Mouse (Mus musculus) megakaryocyte, adult 5-6 weeks (primary cell): Measurements from ENCODE around the gene Sox5. TPM values are rescaled to one million over a fixed set of nuclear protein-coding genes. Genes with fewer than 3 reads are reported as not detected.

ENCODE experiments used
- ATAC-seq: 2 replicates; pipeline ENCODE4 v1.8.0; 2016; ENCODE audit warnings: mild to moderate bottlenecking, inconsistent platforms; ENCODE audit not compliant: poor library complexity, severe bottlenecking
- total RNA-seq, 2 experiments: library from RNA; stranded (forward) in 1 of 2; stranded (reverse) in 1 of 2; fragments of 153-499, 151-499 nt in 1 of 2; fragments of 221-1000, 200-1000 nt in 1 of 2; gene quantifications; 2 replicates each; pipeline versions ENCODE4 v1.2.3 to v1.2.4; 2015 to 2017

Sox5 gene
- total RNA-seq, 2 experiments from 2014 or later: 0.07 TPM; not detected in 1

DNA sequence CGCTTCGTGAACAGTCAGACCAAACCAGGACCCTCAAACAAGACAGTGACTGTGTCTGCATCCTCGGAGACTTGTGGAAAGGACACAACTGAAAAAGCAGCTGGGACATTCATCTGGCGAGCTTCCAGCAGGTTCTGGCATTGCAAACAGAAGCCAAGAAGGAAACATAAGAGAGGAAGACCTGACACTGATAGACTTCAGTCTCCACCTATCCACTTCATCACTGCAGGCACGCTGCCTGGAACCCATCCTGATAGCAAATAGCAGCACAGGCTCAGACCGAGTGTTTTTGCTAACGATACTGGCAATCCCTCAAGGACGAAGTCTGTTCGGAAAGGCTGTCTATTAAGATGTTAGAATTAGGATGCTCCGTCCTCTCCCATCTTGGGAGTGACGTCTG lies 438.4 kb downstream of the Sox5 start:
- no peak for ATAC-seq

DNA sequence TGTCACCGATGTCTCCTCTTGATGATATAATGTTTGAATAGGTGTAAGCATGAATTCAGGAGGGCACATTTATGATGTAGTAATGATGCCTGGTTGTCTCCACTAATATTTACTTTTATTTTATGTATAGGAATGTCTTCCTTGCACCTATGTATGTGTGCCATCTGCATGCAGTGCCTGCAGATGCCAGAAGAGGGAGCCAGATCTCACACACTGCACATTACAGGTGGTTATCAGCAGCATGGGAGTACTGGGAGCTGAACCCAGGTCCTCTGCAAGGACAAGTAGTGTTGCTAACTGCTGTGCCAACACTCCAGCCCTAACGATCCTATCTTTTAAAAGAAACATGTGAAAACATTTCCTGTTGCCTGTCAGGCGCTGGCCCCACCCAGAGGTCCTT lies 442.2 kb downstream of the Sox5 start:
- no peak for ATAC-seq

DNA sequence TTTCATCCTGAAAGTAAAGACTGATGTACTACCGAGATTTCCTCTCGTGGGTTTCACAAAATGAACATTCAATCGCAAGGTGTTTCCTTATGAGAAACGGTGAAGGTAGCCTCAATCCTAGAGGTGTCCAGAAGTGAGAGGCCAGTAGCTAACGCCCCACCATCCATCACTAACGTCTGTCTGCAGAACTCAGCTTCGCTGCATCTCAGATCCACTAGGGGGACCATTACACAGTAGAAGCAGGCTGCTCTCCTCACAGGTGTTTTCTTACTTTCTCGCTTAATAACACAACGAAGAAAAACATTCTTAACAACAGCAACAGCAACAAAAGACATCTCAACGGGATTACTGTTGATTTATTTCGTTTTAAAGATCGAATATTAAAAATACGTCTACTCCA lies 442.8 kb downstream of the Sox5 start:
- no peak for ATAC-seq

DNA sequence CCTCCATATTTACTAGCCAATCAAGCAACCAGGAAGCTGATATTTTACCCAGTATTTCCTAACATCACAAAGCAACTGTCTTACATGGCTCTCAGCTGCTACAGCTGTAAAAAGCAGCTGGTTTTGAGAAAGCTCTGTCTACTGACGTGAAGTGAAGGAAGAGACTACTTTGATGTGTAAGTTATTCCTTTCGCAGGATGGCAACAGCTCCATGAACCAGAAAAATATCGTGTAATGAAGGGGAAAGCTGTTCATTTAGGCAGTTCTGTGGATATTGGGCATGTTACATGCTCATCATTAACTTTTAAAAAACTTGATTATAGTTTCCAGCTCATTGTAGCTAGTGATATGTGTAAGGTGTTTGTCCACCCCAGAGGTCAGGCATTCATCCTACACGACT lies 443.6 kb downstream of the Sox5 start:
- no peak for ATAC-seq

DNA sequence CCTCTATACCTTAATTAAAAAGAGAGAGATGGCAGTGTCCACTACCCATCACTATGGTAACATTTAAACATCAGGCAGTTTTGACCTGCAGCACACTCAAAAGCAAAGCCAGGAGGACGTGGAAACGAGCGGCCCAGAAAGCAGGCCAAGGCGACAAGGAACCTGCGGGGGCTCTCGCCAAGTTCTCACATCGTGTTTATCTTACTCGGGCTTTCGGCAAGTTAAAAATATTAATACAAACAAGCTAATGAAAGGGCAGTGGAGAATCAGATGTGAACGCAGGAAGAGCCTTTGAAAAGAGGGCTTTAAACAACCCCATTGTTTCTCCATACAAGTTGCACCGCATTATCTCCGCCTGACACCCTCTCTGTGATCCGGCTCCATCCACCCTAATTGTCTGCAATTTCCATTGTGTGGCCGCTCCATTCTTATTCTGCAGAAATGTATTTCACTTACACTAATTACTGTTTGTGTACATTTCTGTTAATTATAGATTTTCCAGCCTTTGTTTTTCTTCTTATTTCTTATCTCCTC lies 444.3 kb downstream of the Sox5 start:
- no peak for ATAC-seq

DNA sequence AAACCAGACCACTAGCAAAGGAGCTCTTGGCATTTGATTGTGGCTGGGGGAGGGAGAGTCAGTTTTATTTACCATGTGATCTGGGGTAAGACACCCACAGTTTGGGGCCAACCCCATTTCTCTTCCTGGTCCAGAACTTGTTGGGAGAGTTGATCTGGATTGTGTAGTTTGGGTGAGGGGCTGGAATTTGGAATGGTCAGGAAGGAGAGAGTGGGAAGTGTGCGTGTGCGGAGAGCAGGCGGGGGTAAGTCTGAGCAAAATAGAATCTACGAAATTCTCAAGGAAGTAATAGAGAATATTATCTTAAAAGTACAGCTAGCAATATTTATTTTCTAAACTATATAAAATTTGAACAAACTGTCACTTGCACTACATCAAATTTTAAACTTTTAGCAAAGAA lies 445.0 kb downstream of the Sox5 start:
- ATAC-seq: no peak

DNA sequence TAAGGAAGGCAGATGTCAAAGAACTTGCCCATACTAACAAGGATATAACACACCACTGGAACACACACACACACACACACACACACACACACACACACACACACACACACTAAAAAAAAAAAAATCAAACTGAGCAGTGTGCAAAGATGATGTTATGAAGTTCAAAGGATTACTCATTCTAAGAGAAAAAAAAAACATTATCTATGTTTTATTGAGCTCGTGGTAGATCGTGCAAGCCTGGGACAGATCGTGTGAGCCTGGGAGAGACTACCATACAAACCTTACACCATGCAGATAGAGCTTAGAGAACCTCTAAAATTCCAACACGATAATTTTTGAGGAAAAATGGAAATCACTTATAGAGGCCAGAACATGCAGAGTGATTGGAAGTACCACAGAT lies 448.6 kb downstream of the Sox5 start:
- ATAC-seq: no peak

DNA sequence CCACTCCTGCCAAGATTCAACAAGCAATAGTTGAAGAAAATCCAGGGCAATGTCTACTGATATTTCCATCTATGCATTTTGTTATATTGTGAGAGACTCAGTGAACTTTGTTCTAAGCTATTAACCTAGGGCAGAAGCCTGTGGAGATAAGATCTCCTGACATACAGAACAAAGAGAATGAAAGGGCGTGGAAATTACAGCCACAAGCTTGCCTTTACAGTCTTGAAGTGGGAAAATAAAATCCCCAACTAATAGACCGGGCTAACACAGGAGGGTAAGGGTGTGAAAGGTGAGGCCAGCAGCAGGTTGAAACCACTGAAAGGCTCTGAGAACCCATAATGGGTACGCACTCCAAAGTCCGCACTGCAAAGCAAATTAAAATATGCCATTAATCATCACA lies 449.8 kb downstream of the Sox5 start:
- ATAC-seq: no peak

DNA sequence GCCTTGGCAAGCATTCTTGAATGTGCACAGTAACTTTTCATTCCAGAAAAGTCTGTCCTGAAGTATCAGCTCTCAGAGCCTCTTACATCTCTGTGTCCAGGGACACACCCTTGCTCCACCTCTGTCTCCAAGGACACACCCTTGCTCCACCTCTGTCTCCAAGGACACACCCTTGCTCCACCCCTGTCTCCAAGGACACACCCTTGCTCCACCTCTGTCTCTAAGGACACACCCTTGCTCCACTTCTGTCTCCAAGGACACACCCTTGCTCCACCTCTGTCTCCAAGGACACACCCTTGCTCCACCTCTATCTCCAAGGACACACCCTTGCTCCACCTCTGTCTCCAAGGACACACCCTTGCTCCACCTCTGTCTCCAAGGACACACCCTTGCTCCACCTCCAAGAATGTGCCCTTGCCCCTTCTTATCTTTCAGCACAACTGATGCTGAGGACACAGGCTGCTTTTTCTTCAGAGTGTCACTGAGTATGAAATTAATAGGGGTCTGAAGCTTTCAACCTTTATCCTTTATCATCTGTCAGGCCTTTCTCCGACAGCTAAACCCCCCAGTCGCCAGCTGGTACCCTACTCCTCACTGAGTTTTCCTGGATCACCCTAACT lies 452.4 kb downstream of the Sox5 start:
- no peak for ATAC-seq

DNA sequence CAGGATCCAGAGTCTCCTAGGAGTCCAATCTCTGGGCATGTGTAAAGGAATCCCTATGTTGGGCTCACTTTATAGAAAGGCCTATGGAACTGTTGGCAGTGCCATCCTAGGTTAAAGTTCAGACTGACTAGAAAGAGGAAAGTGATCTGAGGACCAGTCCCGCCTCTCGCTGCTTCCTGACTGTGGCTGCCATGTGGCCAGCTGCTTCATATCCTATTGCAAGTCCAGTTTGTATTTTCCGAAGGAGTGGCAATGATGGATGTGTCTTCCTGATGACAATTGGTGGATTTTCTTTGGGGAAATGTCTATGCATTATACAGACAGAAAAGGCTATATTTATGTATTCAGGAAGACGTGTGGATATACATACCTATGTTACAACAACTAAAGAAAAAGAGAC lies 453.0 kb downstream of the Sox5 start:
- no peak for ATAC-seq

DNA sequence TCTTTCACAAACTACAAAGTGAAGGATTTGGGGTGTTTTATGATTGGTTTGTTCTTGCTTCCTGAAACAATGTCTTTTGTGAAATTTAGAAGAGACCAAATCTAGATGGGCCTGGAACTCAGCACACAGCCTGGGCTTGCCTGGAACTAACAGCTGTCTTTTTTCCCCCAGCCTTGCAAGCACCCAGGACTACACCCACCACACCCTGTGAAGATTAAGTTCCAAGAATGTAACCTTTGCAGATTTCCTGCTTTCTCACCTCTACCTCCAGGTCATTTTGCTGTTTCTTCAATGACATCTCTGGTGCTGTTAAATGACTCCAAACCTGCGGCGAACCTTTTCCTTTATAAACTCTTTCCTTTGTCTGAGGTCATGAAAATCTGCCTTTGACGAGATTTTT lies 455.0 kb downstream of the Sox5 start:
- ATAC-seq: no peak

DNA sequence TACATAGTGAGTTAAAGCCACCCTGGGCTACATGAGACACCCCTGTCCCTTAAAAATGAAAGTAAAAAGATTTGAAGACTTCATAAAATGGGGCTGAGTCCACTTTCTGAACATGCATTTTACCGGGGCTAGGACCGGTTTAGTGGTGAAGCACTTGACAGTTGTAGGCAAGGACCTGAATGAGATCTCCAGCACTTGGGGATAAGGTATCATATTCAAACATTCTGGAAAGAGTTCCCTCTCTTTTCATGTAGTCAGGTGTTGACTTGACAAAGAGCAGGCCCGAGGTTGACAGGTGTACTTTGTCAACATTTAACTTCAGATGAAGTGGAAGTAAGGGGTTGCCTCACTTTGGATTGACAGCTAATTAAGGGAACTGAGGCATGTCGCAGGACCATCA lies 458.4 kb downstream of the Sox5 start:
- no peak for ATAC-seq

DNA sequence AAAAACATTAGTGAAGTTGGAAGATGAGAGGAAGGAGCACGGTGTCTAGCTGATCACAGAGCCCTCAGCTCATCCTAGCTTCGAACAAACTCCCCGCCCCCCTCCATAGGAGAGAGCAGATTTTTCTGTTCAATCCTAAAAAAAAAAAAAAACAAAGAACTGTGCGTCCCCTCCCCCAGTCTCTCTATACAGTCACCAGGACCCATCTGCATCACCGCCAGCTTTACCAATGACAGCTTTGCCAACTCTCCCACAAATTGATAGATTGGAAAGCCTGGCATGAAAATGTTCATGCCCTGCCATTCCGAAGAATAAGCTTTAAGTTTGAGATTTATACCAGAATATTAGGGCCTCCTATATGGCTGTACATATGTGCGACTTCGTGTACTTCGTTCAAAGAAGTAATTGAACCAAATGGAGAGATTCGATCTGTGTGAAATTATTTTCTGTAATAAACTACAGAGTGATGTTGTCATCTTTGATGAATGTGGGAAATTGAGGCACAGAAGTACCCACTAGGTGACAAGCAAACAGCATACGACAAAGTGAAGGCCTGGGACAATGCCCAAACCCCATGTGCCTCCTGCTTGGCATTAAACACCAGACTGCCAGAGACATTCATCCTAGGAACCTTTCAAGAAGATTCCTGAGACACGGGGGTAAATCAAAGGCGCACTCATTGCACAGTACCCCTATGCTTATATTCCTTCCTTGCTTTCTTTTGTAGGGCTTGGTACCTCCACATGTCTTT lies 459.3 kb downstream of the Sox5 start:
- ATAC-seq: no peak

DNA sequence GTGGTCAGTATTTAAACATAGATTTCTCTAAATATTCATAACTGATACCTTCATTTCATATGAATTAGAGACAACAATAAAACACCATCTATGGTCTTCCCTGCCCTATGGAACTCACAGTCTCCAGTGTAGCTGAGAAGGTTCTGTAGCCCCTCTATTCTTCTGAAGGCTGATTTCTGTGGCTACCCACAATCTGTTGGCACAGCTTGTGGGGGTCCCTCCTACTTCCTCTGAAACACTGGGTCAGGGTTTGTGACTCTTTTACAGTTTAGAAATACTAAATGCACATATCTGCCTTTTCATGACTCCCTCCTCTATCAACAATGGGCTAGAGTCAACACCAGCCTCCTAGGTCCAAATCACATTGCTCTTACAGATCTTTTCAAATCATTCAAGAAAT lies 461.4 kb downstream of the Sox5 start:
- no peak for ATAC-seq

DNA sequence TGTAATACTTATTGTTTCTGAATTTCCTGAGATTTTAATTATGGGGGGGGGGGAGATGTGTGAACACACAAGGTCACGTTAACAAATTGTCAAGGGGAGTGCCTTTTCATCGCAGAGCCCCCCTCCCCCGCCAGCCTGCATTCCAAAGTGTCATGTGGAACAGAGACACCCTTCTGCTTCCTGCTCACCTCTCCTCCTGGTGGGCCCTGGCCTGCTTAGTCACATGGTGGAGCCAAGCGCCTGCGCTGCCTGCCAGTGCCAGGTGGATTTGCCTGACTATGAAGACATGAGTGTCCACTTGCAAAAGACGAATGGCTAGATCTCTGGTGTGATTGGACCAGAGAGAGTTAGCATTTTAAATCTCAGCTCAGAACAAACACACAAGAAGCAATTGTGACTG lies 462.1 kb downstream of the Sox5 start:
- ATAC-seq: no peak

DNA sequence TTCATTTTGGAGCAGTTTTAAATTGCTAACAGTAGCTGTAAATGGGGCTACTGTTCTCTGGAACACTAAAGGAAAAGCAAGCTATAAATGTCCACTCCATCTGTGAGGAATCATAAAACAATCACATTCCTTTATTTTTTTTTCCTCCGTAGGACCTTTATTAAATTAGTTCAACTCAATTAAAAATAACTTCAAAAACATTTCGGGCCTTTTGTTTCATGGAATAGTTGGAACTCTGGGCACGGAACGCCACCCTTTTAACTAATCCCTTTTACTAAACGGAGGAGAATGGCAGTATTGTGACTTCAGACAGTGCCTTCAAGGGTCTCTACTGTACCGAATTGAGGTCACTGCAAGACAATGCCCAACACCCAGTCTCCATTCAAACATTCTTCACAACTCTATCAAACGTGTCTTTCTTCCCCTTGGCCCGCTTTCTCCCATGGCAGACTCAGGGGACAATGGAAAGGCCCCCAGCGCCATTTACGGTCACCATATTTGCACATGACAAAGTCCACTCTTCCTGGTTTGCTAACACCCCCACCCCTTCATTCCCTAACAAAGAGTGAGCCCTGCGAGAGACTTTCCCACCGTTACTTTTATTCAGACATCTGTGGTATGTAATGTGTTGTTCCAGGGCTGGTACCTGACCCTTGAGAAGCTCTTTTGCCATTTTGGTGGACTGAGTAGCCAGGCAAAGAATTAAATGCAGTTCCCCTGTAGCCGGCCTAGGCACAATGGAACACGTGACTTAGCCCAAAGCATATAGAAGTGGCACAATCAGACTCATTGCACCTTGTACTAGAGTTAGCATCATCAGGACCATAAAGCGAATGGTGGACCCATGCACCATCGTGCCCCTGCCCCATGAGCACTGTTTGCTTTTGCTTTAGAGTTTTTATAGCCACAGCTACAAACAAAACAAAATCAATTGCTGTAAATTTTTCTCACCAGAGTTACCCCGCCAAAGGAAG lies 468.7 kb downstream of the Sox5 start:
- no peak for ATAC-seq

DNA sequence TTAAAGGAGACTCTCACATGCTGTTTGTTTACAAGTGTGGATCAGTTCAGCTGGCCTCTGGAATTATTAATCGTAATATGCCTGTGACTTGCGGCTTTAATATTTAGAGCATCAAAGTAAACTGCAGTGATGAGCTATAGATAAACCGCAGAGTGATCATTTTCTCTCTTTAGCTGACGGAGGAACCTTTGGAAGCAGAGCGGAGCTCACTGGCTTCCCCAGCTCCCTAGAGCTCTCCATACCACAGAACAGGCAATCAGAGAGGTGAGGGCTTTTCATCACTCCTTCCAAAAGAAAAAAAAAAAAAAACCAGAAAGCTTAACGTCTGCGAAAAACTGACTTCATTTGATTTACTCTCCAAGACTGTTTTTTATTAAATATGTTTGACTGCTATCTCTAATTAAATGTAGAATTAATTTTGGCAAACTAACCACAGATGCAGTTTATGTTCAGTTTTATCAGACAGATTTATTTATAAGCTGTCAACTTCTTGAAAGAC lies 469.4 kb downstream of the Sox5 start:
- ATAC-seq: no peak

DNA sequence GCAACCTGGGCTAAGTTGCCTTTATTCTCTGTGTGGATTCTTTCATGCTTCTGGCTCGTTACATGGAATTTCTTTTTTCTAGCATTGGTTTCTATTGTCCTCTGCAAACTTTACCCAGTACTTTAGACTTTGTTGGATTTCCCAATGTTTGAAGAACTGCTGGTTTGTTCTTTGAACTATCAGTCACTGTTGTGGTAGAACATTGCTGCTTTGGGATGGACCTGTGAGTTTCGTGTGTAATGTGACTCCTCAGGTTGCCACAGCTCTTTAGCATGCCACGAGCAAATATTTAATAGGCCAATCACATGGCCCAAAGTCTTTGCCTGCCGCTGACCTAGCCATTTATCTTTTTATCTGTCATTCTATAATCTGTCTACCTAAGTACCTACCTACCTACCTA lies 470.0 kb downstream of the Sox5 start:
- ATAC-seq: no peak

DNA sequence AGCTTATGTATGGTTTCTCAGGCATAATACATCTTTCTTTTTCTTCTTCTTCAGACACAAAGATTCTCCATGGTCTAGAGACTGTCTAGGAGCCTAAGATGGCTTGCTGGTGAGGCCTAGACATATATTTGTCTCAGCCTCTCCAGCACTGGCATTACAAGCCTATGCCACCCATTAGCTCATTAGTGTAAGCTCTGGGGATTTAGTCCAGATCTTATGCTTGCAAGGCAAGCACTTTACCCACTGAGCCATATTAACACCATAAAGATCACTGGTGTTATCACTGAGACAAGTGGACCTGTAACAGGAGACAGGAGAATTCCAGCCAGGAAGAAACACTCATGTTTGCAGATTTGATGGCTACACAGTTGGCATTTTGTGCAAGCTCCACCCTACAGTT lies 472.6 kb downstream of the Sox5 start:
- no peak for ATAC-seq

DNA sequence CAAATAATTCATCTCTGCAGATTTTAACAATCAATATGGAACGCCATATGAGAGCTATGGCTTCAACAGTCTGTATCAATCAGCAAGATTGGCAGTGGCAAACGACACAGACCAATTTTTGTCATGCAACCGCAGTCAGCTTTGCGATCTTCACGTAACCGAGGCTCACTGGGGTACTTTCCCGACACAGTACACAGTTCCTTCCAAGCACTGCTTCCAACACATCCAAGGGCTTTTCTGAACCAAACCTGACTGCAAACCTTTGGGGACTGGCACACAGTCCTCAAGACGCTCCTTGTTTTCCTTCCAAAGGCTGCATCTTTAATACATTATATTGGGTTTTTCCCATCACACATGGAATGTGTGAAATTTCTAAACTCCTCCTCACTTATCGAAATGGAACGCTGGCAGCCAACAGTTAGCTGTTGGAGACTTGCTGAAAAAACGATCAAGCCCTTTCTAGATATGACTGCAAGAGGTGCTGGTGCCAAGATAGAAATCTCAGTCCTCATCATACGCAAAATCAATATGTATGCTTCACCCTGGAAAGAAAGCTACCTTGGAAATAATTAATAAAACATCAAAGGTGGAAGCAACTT lies 474.1 kb downstream of the Sox5 start:
- ATAC-seq: no peak

DNA sequence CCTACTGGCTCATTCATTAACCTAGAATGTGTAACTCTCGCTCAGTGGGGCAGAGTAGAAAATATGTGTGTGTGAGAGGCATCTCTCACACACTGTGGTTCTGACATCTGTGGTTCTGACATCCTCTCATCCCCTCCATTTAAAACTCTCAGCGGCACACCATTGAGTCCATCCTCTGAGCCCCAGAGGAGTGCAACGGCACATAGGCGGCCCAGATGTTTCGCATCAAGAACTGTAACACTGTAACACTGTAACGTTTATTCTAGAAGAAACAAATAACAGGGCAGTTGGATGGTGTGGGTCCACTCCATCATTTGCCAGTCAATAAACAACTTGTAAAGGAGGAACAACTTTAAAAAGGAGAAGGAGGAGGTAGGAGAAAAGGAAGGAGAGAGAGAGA lies 479.0 kb downstream of the Sox5 start:
- ATAC-seq: no peak
